10 mouse cellular contexts compared by ENCODE assay signal in the genomic region with DNA sequence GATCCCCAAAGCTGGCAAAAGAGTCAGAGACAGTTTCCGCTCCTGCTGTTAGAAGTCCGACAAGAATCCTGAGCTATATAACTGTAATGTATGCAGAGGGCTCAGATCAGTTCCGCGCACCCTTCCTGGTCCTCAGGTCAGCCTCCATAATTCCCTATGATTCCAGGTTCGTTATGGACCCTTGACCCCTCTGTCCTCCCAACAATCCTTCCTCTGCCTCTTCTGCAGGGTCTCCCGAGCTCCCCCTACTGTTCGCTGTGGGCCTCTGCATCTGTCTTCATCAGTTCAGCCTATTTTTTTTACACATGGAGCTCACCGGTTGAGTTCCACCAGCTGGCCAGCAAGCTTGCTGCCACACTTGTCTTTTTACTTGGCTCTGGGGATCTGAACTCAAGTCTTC.
DNase-seq lines count a peak whose midpoint lies in the region; ATAC-seq and TF ChIP-seq lines count a peak whose summit lies in the region.
"Had no signal": no experiment of that assay in that cellular context is flagged by ENCODE, and none has a peak within 500 bp of the region (broad histone marks: within the 10 kb centered on the region; RNA-seq: fewer than 3 reads in every experiment).

No protein-coding gene starts in this region.

- DNase-seq in heart, postnatal 4 days = peak; percentile 54
- DNase-seq in adrenal gland, postnatal 14 days = peak; percentile 46
- DNase-seq in liver, embryonic 14.5 days (ENCODE audit: low read depth in 3 of 3, low spot score in 3 of 3) = no peak
- no peak for DNase-seq in natural killer cell, adult 2 months (ENCODE audit: low spot score in 2 of 2)
- DNase-seq in forebrain, embryonic 10.5 days (ENCODE audit: extremely low spot score, low spot score) = no peak
- no peak for DNase-seq in B cell, adult 2 months
- DNase-seq: gastrocnemius, postnatal 25 days had no signal

- no peak overlapping the region for H3K27ac ChIP-seq in heart, embryonic 12.5 days (ENCODE audit: poor library complexity, severe bottlenecking)
- no peak overlapping the region for H3K27ac ChIP-seq in liver, embryonic 14.5 days
- no peak overlapping the region for H3K27ac ChIP-seq in forebrain, embryonic 10.5 days
- H3K27ac ChIP-seq: limb, embryonic 12.5 days had no signal

- TF ChIP-seq CTCF in E14TG2a.4 (conservative IDR thresholded peaks at IDR 0.05; ENCODE audit: low read length) = peak; percentile 87
- peak; percentile 68 for TF ChIP-seq CTCF in liver, embryonic 14.5 days (IDR thresholded peaks at IDR 0.05; ENCODE audit: low read depth)

- no peaks in the 10 kb centered on the region for H3K36me3 ChIP-seq in heart, embryonic 12.5 days
- H3K36me3 ChIP-seq in E14TG2a.4 (ENCODE audit: insufficient read depth, low read length) = no peaks in the 10 kb centered on the region
- no peaks in the 10 kb centered on the region for H3K36me3 ChIP-seq in liver, embryonic 14.5 days (replicated peaks; ENCODE audit: control insufficient read depth, insufficient read depth, low read depth)
- no peaks in the 10 kb centered on the region for H3K36me3 ChIP-seq in forebrain, embryonic 10.5 days (replicated peaks)
- H3K36me3 ChIP-seq: limb, embryonic 12.5 days had no signal

- H3K4me3 ChIP-seq in heart, embryonic 12.5 days = no peak overlapping the region
- H3K4me3 ChIP-seq in E14TG2a.4 (replicated peaks; ENCODE audit: low read length) = no peak overlapping the region
- H3K4me3 ChIP-seq in liver, embryonic 14.5 days (ENCODE audit: insufficient read depth in 1 of 2, low read depth in 2 of 2, low read length in 2 of 2) = no peak overlapping the region
- no peak overlapping the region for H3K4me3 ChIP-seq in forebrain, embryonic 10.5 days
- H3K4me3 ChIP-seq: limb, embryonic 12.5 days had no signal

- 54% methylated on average over 8 of the region's 8 CpGs for WGBS in heart, embryonic 12.5 days
- 40% methylated on average over 8 of the region's 8 CpGs for WGBS in liver, embryonic 14.5 days (ENCODE audit: insufficient replicate concordance)
- WGBS in forebrain, embryonic 10.5 days = 47% methylated on average over 8 of the region's 8 CpGs

- no peak for TF ChIP-seq EP300 in liver, embryonic 14.5 days (IDR thresholded peaks at IDR 0.05; ENCODE audit: low read depth)

- no peak overlapping the region for H3K4me2 ChIP-seq in heart, embryonic 12.5 days
- H3K4me2 ChIP-seq in liver, embryonic 14.5 days (ENCODE audit: low read depth) = no peak overlapping the region
- H3K4me2 ChIP-seq: limb, embryonic 12.5 days had no signal

- ATAC-seq in heart, embryonic 12.5 days (ENCODE audit: insufficient number of reproducible peaks, low FRiP score) = no peak
- ATAC-seq in liver, embryonic 14.5 days (ENCODE audit: insufficient read depth) = no peak

- no peak overlapping the region for H3K9ac ChIP-seq in heart, embryonic 12.5 days
- H3K9ac ChIP-seq in liver, embryonic 14.5 days (replicated peaks) = no peak overlapping the region
- H3K9ac ChIP-seq: limb, embryonic 12.5 days had no signal

- H3K4me1 ChIP-seq in heart, embryonic 12.5 days (replicated peaks) = peaks cover 48% of the 10 kb centered on the region
- H3K4me1 ChIP-seq in E14TG2a.4 (replicated peaks; ENCODE audit: low read depth, low read length) = peaks cover 8% of the 10 kb centered on the region; the same call in 1 of the 2 replicates
- H3K4me1 ChIP-seq in liver, embryonic 14.5 days (replicated peaks; ENCODE audit: control insufficient read depth in 2 of 2, insufficient read depth in 2 of 2, low read length in 1 of 2) = 0 out of 4 replicates have a peak, but pooled peaks cover 0 to 3% of the 10 kb centered on the region in 2 experiments
- H3K4me1 ChIP-seq in forebrain, embryonic 10.5 days = no peaks in the 10 kb centered on the region
- H3K4me1 ChIP-seq: limb, embryonic 12.5 days had no signal

- H3K27me3 ChIP-seq in heart, embryonic 12.5 days (replicated peaks) = no peaks in the 10 kb centered on the region
- H3K27me3 ChIP-seq in E14TG2a.4 (ENCODE audit: insufficient read depth, low read length) = no peaks in the 10 kb centered on the region
- no peaks in the 10 kb centered on the region for H3K27me3 ChIP-seq in liver, embryonic 14.5 days (ENCODE audit: control insufficient read depth, insufficient read depth, low read length)
- H3K27me3 ChIP-seq in forebrain, embryonic 10.5 days (ENCODE audit: poor library complexity, severe bottlenecking) = no peaks in the 10 kb centered on the region
- H3K27me3 ChIP-seq: limb, embryonic 12.5 days had no signal

- H3K9me3 ChIP-seq in heart, embryonic 12.5 days (replicated peaks) = no peaks in the 10 kb centered on the region
- H3K9me3 ChIP-seq in E14TG2a.4 (ENCODE audit: low read length) = no peaks in the 10 kb centered on the region
- H3K9me3 ChIP-seq in liver, embryonic 14.5 days (ENCODE audit: control insufficient read depth, low read length) = no peaks in the 10 kb centered on the region
- H3K9me3 ChIP-seq in forebrain, embryonic 10.5 days = no peaks in the 10 kb centered on the region
- H3K9me3 ChIP-seq: limb, embryonic 12.5 days had no signal

Comparison
In these comparisons a context has a peak if more than half of its experiments do, and no peak if none do; other contexts are left out.
1. DNase-seq: peak in heart, postnatal 4 days (single experiment) and adrenal gland, postnatal 14 days (single experiment); none in liver, embryonic 14.5 days (0 of 3), natural killer cell, adult 2 months (0 of 2), forebrain, embryonic 10.5 days (single experiment) and B cell, adult 2 months (0 of 2).